Mouse (Mus musculus) macrophage (primary cell): ENCODE data around the gene Tex13c2. TPM values are rescaled to one million over a fixed set of nuclear protein-coding genes. Genes with fewer than 3 reads are reported as not detected.

ENCODE experiments used
- H3K27ac ChIP-seq: fragments of 350-480 bp; formaldehyde crosslinking; 2 replicates; pipeline ENCODE4 v1.9.0; 2021
- H3K36me3 ChIP-seq: fragments of 350-480 bp; formaldehyde crosslinking; 2 replicates; pipeline ENCODE4 v1.9.0; 2021; ENCODE audit errors: inconsistent target
- H3K4me3 ChIP-seq: fragments of 350-480 bp; formaldehyde crosslinking; 2 replicates; pipeline ENCODE4 v1.9.0; 2021; ENCODE audit errors: inconsistent target
- H3K79me2 ChIP-seq: fragments of 350-480 bp; formaldehyde crosslinking; 2 replicates; pipeline ENCODE4 v1.9.0; 2021; ENCODE audit errors: inconsistent target
- WGBS: methylation state at CpG from one replicate; pipeline ENCODE4 v1.1.7; 2026; ENCODE audit warnings: inconsistent platforms; ENCODE audit not compliant: missing documents; 5-methylcytosine and 5-hydroxymethylcytosine counted together
- polyA plus RNA-seq: library from polyadenylated mRNA; stranded (reverse); fragments of 250-400 nt; gene quantifications from 3 replicates; pipeline ENCODE4 v1.2.4, GENCODE M21; 2018; ENCODE audit warnings: inconsistent platforms
- total RNA-seq, 78 experiments: library from RNA; depleted of rRNA; stranded (reverse); fragments of 250-400 nt; gene quantifications; 1 replicate in 9 of 78; 2 replicates in 24 of 78; 3 replicates in 43 of 78; 4 replicates in 2 of 78; pipeline ENCODE4 v1.2.4; 2018; ENCODE audit warnings: inconsistent platforms in 56 of 78

Tex13c2 gene
- not detected for total RNA-seq (2018; cell fraction: chromatin; rRNA removed)
- total RNA-seq (2018; cell fraction: cytosol; rRNA removed), result not detected
- total RNA-seq (2018; cell fraction: nucleus; rRNA removed), result not detected
- polyA plus RNA-seq, result not detected in 3 replicates

DNA sequence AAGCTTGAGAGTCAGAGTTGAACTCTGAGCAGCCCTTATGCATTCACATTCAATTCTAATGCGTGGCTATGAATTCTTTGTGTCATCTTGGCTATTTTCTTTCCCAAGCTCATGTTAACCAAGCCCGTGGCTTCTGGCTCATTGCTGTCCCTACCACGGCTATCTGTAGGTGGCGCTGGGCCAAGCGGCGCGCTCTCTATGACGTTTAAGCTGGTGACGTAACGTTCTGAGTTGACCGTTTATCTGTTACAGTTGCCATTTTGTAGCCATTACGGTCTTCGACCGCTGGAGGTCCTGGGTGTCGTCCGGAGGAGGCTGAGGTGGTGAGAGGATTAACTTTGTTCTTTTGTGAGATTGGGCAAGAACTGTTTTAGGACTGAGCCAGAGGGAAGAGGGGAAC is at the start of gene Tex13c2:
Gene Tex13c2 (plus strand): TSS at position 246 of the 400 bp plus-strand sequence.
- Histone ChIP-seq H3K36me3 (no peaks in the 10 kb centered on the region), H3K27ac (no peak within 1 kb of the TSS), H3K79me2 (no peaks in the 10 kb centered on the region), H3K4me3 (no peak within 1 kb of the TSS)
- 95% methylated on average over 10 of the region's 16 CpGs for WGBS

DNA sequence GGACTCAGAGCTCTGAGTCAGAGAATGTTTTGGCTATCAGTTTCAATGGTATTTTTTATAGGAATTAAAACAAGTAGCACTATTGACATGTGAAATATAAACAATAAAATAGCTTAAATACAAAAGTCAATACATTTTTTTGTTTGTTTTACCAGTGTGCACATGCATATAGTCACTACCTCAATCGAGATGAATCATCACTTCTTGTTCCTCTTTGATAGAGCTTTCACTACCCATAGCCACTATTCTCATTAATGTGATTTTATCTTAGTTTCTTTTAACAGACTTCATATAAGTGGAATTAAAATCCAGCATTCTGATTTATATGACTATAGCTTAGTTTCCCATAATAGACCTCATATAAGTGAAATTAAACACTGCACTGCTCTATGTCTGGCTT is 39.2 kb upstream of the Tex13c2 start:
- Histone ChIP-seq H3K4me3 (no peak overlapping the region), H3K36me3 (no peaks in the 10 kb centered on the region), H3K79me2 (no peaks in the 10 kb centered on the region), H3K27ac (no peak overlapping the region)
- no CpG with 5 or more reads among the region's 1 CpGs for WGBS

DNA sequence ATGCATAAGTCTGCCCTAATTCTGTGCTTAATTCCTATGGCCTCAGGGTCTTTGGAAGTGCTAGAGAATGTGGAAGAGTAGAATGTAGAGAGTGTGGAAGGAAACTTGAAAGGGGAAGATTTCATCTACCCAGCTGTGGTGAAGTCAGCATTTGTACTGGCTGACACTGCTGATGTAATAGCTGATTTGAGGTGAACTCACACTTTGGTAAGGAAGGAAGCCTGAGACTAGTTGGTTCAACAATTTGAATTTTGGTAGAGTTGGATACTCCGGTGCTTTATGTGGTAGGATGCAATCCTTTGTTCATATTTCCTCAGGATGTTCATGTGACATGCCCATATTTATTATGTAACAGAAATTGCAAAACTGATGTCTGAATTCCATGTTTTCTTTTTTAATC is 36.5 kb upstream of the Tex13c2 start:
- no peak overlapping the region for H3K4me3 ChIP-seq
- WGBS, result 33% methylated on average over 1 of the region's 1 CpGs
- H3K27ac ChIP-seq, result no peak overlapping the region
- no peaks in the 10 kb centered on the region for H3K79me2 ChIP-seq
- no peaks in the 10 kb centered on the region for H3K36me3 ChIP-seq

DNA sequence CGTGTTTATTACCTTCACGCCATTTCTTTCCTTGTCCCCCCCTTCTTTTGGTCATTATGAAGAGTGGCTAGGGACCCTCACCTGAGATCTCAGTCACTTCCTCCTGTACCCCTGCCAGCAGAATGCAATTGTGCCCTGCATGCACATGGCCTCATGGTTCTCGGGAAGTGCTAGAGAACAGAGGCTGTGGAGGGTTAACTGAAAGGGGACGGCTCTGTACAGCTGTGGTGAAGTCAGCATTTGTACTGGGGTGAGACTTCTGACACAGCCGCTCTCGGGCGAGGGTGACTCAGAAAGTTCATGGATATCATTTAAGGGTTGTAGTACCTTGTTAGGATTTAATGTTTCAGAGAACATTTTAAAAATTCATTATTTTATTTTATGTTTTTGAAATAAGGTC is 35.0 kb upstream of the Tex13c2 start:
- H3K4me3 ChIP-seq, result no peak overlapping the region
- WGBS, result 65% methylated on average over 7 of the region's 7 CpGs
- H3K27ac ChIP-seq, result no peak overlapping the region
- H3K79me2 ChIP-seq, result no peaks in the 10 kb centered on the region
- no peaks in the 10 kb centered on the region for H3K36me3 ChIP-seq

DNA sequence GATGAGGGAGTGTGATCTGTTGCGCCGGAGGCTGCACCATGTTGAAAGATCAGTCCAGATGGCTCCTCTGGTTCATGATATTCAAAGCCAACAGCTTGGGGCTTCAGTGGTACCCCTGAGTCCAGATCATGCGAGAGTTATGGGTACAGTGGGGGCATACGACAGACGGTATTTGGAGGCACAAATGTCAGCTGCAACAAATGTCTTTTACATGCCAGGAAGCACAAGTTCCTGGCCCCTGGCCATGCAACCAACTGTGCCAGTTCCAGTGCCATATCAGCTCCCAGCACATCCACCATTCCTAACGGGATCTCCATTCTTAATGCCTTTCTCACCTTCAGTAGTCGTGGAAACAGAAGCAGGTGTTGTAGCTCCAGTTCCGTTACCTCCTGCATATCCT is 845 bp downstream of the Tex13c2 start:
- H3K4me3 ChIP-seq, result no peak overlapping the region
- no peaks in the 10 kb centered on the region for H3K79me2 ChIP-seq
- no peaks in the 10 kb centered on the region for H3K36me3 ChIP-seq
- no peak overlapping the region for H3K27ac ChIP-seq
- 96% methylated on average over 8 of the region's 8 CpGs for WGBS

DNA sequence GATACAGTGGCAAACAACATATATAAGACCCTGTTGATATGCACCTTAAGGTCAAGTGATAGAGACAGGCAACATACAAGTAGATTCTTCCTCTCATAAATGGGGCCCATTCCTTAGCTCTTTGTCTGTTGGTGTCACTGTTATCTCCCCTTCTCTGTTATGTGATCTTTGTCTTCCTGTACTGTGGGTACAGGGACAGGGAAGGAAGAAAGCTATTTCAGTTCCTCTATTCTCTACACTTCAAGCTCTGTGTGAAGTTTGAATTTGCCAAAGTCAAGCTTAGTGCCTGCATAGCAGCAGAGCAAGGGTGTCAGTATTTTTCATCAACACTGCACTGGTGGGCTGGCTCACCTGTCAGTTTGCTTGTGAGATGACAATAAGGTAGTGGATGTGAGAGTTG is 11.0 kb downstream of the Tex13c2 start:
- Histone ChIP-seq H3K36me3 (no peaks in the 10 kb centered on the region), H3K4me3 (no peak overlapping the region), H3K79me2 (no peaks in the 10 kb centered on the region), H3K27ac (no peak overlapping the region)

DNA sequence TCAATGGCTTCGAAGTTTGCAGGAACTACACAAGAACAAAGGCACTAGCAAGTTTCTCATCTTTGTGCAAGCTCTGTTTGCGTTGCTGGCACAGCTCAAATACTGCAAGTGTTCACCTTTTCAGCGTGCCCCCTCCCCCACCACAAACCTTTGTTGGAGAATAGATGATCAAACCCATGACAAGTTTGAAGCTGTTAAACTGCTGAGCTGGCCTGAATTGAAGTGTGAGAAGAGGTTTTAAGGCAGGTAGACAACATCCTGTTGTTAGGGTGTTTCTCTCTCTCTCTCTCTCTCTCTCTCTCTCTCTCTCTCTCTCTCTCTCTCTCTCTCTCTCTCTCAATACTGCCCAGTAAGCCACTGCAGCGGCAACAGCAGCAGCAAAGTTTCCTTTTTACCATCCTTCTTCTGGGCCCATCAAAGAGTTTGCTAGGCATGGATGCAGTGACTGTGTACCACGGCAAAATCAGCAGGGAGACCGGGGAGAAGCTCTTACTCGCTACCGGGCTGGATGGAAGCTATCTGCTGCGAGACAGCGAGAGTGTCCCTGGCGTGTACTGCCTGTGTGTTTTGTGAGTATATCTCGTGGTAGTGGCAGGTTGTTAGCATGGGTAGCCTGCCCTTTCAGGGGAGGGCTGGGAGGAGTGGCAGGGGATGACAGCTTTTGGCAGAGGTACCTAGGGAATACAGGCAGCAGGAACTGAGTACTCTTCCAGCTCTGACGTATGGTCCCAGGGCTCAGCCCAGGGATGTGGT is 13.0 kb downstream of the Tex13c2 start, which contains the start of gene Sh2d1a:
Gene Sh2d1a (plus strand): TSS at position 163 of the 753 bp plus-strand sequence.
- Histone ChIP-seq H3K79me2 (no peaks in the 10 kb centered on the region), H3K36me3 (no peaks in the 10 kb centered on the region), H3K4me3 (no peak within 1 kb of the TSS), H3K27ac (no peak within 1 kb of the TSS)
- 90% methylated on average over 12 of the region's 13 CpGs for WGBS

DNA sequence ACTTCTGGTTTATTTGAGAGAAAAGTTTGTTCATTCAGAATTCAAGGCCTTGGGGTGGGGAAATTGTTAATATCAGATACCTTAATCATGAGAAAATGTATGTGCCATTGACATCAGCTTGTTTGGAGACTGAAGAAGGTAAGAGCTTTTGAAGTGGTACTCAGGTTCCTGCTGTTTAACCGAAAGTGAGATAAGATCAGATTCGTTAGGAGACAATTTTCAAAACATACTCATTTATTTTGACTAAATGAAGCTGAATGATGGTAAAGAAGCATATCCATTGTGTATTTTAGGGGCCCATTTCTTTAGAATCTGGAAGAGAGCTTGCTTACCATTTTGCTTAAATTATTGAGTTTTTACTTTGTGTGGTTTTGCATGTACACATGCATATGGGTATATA is 21.6 kb downstream of the Tex13c2 start:
- Histone ChIP-seq H3K27ac (no peak overlapping the region), H3K79me2 (no peaks in the 10 kb centered on the region)
- WGBS, result 83% methylated on average over 2 of the region's 2 CpGs

DNA sequence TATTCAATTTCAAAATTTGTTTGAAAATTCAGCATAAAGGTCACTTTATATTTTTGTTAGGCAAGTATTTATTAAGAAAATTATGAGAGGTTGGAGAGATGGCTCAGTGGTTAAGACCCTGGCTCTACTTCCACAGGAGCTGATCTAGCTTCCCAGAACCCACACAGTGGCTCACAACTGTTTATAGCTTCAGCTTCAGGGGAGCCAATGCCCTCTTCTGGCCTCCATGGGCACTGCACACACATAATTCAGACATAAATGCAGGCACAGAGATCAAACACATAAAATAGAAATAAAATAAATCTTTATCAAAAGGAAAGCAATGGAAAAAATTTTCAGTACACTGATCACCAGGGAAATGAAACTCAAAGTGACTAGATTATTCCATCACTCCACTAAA is 23.1 kb downstream of the Tex13c2 start:
- Histone ChIP-seq H3K4me3 (no peak overlapping the region), H3K27ac (no peak overlapping the region), H3K36me3 (no peaks in the 10 kb centered on the region), H3K79me2 (no peaks in the 10 kb centered on the region)

More for the DNA sequence above, 21.6 kb downstream of the Tex13c2 start:
- Histone ChIP-seq H3K4me3 (no peak overlapping the region), H3K36me3 (no peaks in the 10 kb centered on the region)

DNA sequence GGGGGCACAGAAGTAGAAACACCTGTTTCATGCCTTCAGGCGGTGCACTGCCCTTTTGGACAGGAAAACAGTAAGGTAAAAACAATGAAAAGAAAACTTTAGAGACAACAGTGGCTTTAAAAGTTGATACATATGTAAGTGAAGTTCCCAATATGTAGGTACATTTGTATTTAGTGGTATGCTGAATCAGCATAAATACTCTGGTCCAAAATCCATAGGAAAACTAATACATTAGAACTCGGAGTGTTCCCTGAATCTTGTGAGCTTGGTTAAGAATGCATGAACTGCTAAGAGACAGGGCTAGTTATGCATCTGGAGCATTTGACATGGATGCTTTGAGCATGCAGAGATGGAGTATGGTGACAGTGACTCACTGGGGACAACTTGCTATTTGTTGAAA is 33.4 kb downstream of the Tex13c2 start:
- no peak overlapping the region for H3K4me3 ChIP-seq
- H3K79me2 ChIP-seq, result no peaks in the 10 kb centered on the region
- no peaks in the 10 kb centered on the region for H3K36me3 ChIP-seq
- WGBS, result 85% methylated on average over 2 of the region's 2 CpGs
- no peak overlapping the region for H3K27ac ChIP-seq

DNA sequence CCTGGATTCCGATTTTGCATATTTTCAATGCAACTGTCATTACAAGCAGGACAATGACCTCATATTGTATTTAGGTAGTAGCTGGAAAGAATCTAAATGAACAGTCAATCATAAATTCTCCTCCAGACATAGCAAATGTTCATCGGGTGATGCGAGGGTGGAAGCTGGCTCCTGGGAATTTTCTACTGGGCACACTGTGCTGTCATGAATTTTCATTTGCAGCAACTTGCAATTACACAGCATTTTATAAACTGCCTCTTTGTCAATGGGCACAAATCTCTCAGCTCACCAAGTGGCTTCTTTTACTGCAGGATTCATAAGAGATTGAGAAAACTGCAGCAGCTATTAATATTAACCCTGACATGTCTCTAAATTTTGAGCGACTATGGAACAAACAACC is 41.2 kb downstream of the Tex13c2 start:
- Histone ChIP-seq H3K4me3 (no peak overlapping the region), H3K27ac (no peak overlapping the region), H3K36me3 (no peaks in the 10 kb centered on the region), H3K79me2 (no peaks in the 10 kb centered on the region)
- 97% methylated on average over 3 of the region's 4 CpGs for WGBS

DNA sequence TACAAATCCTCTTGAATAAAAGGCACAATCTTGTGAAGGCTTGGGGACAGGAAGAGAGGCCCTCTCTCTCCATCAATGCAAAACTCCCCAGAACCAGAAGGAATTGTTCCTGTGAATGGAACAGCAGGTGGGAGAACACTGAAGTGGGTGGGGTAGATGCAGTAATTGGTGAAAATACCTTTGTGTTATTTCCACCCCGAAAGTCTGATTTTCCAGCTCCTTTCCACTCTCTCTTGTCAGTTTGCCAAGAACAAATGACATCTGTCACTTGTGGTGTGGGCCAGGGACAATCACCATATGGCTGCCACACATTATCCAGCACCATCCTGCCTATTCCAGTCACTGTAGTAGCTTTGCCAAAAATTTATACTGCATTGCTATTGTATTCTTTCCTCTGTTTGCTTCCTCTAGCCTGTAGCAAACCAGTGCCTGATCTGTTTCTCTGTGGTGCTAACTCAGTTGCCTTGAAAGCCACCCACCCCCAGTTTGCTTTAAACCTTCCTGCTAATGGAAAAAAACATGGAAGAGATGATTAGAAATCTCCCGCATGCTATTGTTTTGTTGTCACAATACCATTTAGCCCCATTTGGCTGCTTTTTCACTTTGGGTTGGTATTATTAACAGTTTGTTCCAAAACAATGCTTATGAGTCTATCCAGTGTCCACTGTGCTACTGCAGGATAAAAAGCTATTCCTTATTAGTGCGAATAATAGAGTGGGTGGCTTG is 50.7 kb downstream of the Tex13c2 start:
- Histone ChIP-seq H3K27ac (no peak overlapping the region), H3K36me3 (no peaks in the 10 kb centered on the region), H3K79me2 (no peaks in the 10 kb centered on the region), H3K4me3 (no peak overlapping the region; the same call in 1 of the 2 replicates)
- 24% methylated on average over 3 of the region's 3 CpGs for WGBS

DNA sequence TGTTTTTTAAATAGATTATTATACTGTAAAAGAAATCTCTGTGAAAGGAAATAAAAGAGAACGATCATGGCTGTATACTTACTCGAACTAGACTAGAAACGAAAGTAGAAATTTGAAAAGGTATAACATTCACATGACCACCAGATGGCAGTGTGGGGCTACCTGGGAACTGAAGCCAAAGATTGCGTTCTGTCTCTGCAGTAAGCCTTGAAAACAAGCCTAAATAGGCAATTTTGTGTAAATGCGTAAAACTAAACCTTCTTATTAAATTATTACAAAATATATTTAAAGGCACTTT is 51.2 kb downstream of the Tex13c2 start:
- Histone ChIP-seq H3K79me2 (no peaks in the 10 kb centered on the region), H3K4me3 (no peak overlapping the region; the same call in 1 of the 2 replicates), H3K27ac (no peak overlapping the region), H3K36me3 (no peaks in the 10 kb centered on the region)
- WGBS, result 15% methylated on average over 5 of the region's 5 CpGs
